Mouse (Mus musculus): ENCODE data around the gene Hps1. TPM values are rescaled to one million over a fixed set of nuclear protein-coding genes. Genes with fewer than 3 reads are reported as not detected.

The Hps1 gene
- polyA plus RNA-seq, 1 experiment = 5.7 TPM

DNA sequence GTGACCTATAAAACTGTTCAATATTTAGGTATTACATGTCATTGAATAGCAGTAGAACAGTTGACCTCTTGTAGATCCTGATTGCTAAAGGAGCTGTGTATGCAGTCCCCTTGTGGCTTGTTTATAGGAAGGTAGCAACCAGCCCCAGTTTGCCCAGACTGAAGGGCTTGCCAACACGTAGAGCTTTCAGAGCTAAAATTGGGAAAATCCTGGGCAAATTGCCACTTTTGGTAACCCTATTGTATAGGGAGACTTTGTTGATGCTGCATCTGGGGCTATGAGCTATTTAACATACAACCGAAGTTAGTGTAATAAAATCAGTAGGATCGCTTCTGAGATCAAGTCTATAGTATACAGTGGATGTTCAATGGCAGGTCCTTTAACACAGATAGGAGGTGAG is 61.7 kb downstream of the Hps1 start:
- no peak overlapping the region for H3K27ac ChIP-seq (ENCODE audit: control insufficient read depth, insufficient read depth, low read depth, low read length)
- H3K4me3 ChIP-seq (ENCODE audit: control insufficient read depth, low read depth, low read length) = no peak overlapping the region
- TF ChIP-seq POLR2A (IDR thresholded peaks at IDR 0.05; ENCODE audit: control insufficient read depth, low read depth, low read length) = no peak
- no peak for TF ChIP-seq CTCF (IDR thresholded peaks at IDR 0.05; ENCODE audit: control insufficient read depth, insufficient read depth, insufficient replicate concordance, low read depth, low read length)
- no peaks in the 10 kb centered on the region for H3K27me3 ChIP-seq (ENCODE audit: control insufficient read depth, insufficient read depth, low read length)
- no peaks in the 10 kb centered on the region for H3K4me1 ChIP-seq (ENCODE audit: control insufficient read depth, insufficient read depth, low read length)
- no peaks in the 10 kb centered on the region for H3K36me3 ChIP-seq (ENCODE audit: control insufficient read depth, insufficient read depth, low read length)

DNA sequence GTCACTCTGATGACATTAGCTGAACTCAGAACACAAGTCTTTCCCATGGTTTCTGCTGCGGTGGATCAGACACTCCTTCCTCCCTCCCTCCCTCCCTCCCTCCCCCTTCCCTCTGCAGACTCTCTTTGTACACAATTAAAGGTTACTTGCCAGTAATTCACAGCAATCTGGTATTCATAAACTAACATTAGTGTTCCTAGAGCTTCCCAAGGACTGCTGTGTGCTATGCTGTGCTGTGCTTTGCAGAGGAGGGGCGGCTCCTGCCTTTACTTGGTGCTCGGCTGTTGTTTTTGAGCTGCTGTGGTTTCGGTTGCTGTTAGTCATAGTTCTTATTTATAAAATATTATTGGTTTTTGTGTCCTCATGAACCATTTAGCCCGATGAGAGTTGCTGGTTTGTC is 62.1 kb downstream of the Hps1 start:
- Histone ChIP-seq H3K4me1 (ENCODE audit: control insufficient read depth, insufficient read depth, low read length) (no peaks in the 10 kb centered on the region), H3K27ac (ENCODE audit: control insufficient read depth, insufficient read depth, low read depth, low read length) (no peak overlapping the region), H3K36me3 (ENCODE audit: control insufficient read depth, insufficient read depth, low read length) (no peaks in the 10 kb centered on the region), H3K27me3 (ENCODE audit: control insufficient read depth, insufficient read depth, low read length) (no peaks in the 10 kb centered on the region), H3K4me3 (ENCODE audit: control insufficient read depth, low read depth, low read length) (no peak overlapping the region)
- no peak for TF ChIP-seq POLR2A (IDR thresholded peaks at IDR 0.05; ENCODE audit: control insufficient read depth, low read depth, low read length)
- no peak for TF ChIP-seq CTCF (IDR thresholded peaks at IDR 0.05; ENCODE audit: control insufficient read depth, insufficient read depth, insufficient replicate concordance, low read depth, low read length)

DNA sequence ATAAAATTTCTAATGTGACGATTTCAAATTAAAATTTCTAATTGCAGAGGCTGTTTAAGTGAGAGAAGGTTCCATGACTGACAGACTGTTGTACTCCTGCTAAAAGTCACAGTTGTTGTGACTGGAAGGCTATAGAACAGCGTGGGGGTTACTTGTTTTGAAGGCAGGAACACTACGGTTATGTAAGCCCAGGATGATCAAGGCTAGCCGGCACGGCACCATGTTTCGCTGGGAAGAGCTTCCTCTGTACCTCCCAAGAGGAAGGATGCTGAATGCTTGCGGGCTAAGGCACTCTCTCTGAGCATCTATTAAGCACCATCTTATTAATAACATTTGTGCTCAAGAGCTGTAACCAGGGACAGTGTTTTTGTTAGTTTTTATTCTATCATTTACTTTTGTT is 63.3 kb downstream of the Hps1 start:
- Histone ChIP-seq H3K4me1 (ENCODE audit: control insufficient read depth, insufficient read depth, low read length) (no peaks in the 10 kb centered on the region), H3K27me3 (ENCODE audit: control insufficient read depth, insufficient read depth, low read length) (no peaks in the 10 kb centered on the region), H3K36me3 (ENCODE audit: control insufficient read depth, insufficient read depth, low read length) (no peaks in the 10 kb centered on the region), H3K4me3 (ENCODE audit: control insufficient read depth, low read depth, low read length) (no peak overlapping the region), H3K27ac (ENCODE audit: control insufficient read depth, insufficient read depth, low read depth, low read length) (no peak overlapping the region)
- no peak for TF ChIP-seq CTCF (IDR thresholded peaks at IDR 0.05; ENCODE audit: control insufficient read depth, insufficient read depth, insufficient replicate concordance, low read depth, low read length)
- no peak for TF ChIP-seq POLR2A (IDR thresholded peaks at IDR 0.05; ENCODE audit: control insufficient read depth, low read depth, low read length)

GRCm38 (mm10) chr19:42713770-42714169 is 66.0 kb downstream of the Hps1 start:
- no peak overlapping the region for H3K27ac ChIP-seq (ENCODE audit: control insufficient read depth, insufficient read depth, low read depth, low read length)
- H3K36me3 ChIP-seq (ENCODE audit: control insufficient read depth, insufficient read depth, low read length) = no peaks in the 10 kb centered on the region
- H3K27me3 ChIP-seq (ENCODE audit: control insufficient read depth, insufficient read depth, low read length) = no peaks in the 10 kb centered on the region
- TF ChIP-seq POLR2A (IDR thresholded peaks at IDR 0.05; ENCODE audit: control insufficient read depth, low read depth, low read length) = no peak
- TF ChIP-seq CTCF (IDR thresholded peaks at IDR 0.05; ENCODE audit: control insufficient read depth, insufficient read depth, insufficient replicate concordance, low read depth, low read length) = no peak
- no peaks in the 10 kb centered on the region for H3K4me1 ChIP-seq (ENCODE audit: control insufficient read depth, insufficient read depth, low read length)
- H3K4me3 ChIP-seq (ENCODE audit: control insufficient read depth, low read depth, low read length) = no peak overlapping the region

Other genes starting within 250 kb of the Hps1 start
- 0.25 and 0.47 TPM in 2 replicates for gene Loxl4, start 167.2 kb downstream of the Hps1 start, polyA plus RNA-seq (2012; rRNA removed)
- 5.4 and 5.9 TPM in 2 replicates for gene Pyroxd2, start 27.2 kb downstream of the Hps1 start, polyA plus RNA-seq (2012; rRNA removed)